Mouse (Mus musculus) brain, embryonic 14.5 days (tissue): ENCODE measurements around the gene Map7d1.

ENCODE experiments used
- CTCF ChIP-seq: fragments of 200-500 bp; IDR thresholded peaks from 2 replicates; pipeline ENCODE4 v1.5.1; 2012; ENCODE audit warnings: inconsistent platforms, mild to moderate bottlenecking, moderate library complexity, borderline replicate concordance; ENCODE audit not compliant: insufficient read depth, insufficient read length; ENCODE audit errors: extremely low read depth
- POLR2A ChIP-seq: fragments of 200-500 bp; IDR thresholded peaks from 2 replicates; pipeline ENCODE4 v1.6.1; 2012; ENCODE audit warnings: mild to moderate bottlenecking, inconsistent platforms, borderline replicate concordance; ENCODE audit not compliant: poor library complexity, insufficient read depth, insufficient read length, severe bottlenecking; ENCODE audit errors: extremely low read depth

DNA sequence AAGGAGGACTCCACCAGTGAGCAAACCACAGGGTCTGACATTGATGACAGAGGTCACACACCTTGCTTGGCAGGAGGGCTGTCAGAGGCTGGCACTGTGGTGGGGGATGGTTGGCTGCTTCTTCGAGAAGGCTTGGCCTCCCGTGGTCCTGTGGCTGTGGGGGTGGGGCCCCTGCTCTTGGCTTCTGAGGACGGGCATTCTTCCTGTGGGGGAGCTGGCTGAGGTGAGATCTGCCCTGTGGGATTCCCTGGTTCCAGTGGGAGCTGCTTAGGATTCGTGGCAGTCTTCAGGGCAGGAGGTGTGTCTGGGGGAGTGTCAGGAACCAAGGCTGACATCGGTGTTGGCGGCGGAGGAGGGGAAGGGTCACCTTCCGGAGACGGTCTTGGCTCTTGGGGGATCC, 14.2 kb downstream of the Map7d1 start:
- TF ChIP-seq POLR2A (no peak), CTCF (no peak)
